Mouse (Mus musculus): ENCODE results near the gene Gusb.

DNA sequence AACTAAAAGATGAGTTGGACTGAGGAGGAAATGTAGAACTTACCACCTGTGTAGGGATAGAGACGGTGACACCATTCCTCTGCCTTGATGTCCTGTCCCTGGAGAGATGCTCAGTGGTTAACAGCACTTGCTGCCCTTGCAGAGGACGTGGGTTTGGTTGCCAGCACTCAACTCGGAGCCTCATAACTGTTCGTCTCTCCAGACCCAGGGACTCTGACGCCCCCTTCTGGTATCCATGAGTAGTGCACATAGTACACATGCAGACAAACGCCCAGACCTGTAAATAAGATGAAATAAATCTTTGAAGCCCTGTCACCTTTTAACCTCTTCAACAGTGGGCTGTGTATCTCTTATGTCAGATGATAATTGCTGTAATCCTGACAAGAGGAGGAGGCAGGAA is 44.2 kb upstream of the Gusb start:
- TF ChIP-seq CTCF (IDR thresholded peaks at IDR 0.05; ENCODE audit: extremely low read depth, insufficient read length, insufficient replicate concordance, low read depth, low read length) = peak; percentile 47; the same call in 1 of the 2 replicates
- TF ChIP-seq POLR2A (IDR thresholded peaks at IDR 0.05; ENCODE audit: low read depth, low read length) = no peak

All from small intestine, adult 2 months (tissue).